Mouse (Mus musculus) heart, embryonic 16.5 days (tissue): ENCODE results near the gene Reps2. TPM values are rescaled to one million over a fixed set of nuclear protein-coding genes. Genes with fewer than 3 reads are reported as not detected.

Experiments
- ATAC-seq: fragments of 200-750 bp; cut with Nextera tagmentation; replicated peaks from 2 replicates; pipeline ENCODE4 v1.8.0; 2017; ENCODE audit warnings: moderate number of reproducible peaks; ENCODE audit not compliant: insufficient read depth, low FRiP score; ENCODE audit errors: extremely low read depth
- H3K27ac ChIP-seq: fragments of 300-500 bp; sonication (generic); 2 replicates; pipeline ENCODE4 v1.5.1; 2014; ENCODE audit warnings: mild to moderate bottlenecking, low read length, control low read depth, moderate library complexity
- H3K27me3 ChIP-seq: fragments of 300-500 bp; sonication (generic); 2 replicates; pipeline ENCODE4 v1.6.1; 2014; ENCODE audit warnings: low read length, mixed read lengths; ENCODE audit not compliant: control insufficient read depth, insufficient read depth
- H3K36me3 ChIP-seq: fragments of 300-500 bp; sonication (generic); 2 replicates; pipeline ENCODE4 v1.6.1; 2014; ENCODE audit not compliant: control insufficient read depth, insufficient read depth
- H3K4me1 ChIP-seq: fragments of 300-500 bp; sonication (generic); 2 replicates; pipeline ENCODE4 v1.6.1; 2014; ENCODE audit warnings: low read length, mixed read lengths; ENCODE audit not compliant: control insufficient read depth, insufficient read depth
- H3K4me2 ChIP-seq: fragments of 300-500 bp; sonication (generic); 2 replicates; pipeline ENCODE4 v1.6.1; 2014; ENCODE audit warnings: low read depth, mild to moderate bottlenecking, control low read depth, low read length
- H3K4me3 ChIP-seq: fragments of 300-500 bp; sonication (generic); 2 replicates; pipeline ENCODE4 v1.5.1; 2014; ENCODE audit warnings: mild to moderate bottlenecking, control low read depth, low read length
- H3K9ac ChIP-seq: fragments of 300-500 bp; sonication (generic); 2 replicates; pipeline ENCODE4 v1.6.1; 2014; ENCODE audit warnings: low read length, control low read depth
- H3K9me3 ChIP-seq: fragments of 300-500 bp; sonication (generic); replicated peaks from 2 replicates; pipeline ENCODE4 v1.6.1; 2016; ENCODE audit warnings: low read length; ENCODE audit not compliant: control insufficient read depth
- WGBS: fragments of 180-500 bp; shearing (Covaris S2); extraction: QIAGEN DNeasy Blood & Tissue Kit; methylation state at CpG from one replicate; pipeline ENCODE4 v1.1.7; 2014; 5-methylcytosine and 5-hydroxymethylcytosine counted together
- polyA plus RNA-seq: library from polyadenylated mRNA; unstranded; fragments of >200 nt; fragmentation: Nextera tagmentation; extraction: Ambion mirVana; gene quantifications from 2 replicates; pipeline ENCODE4 v1.2.1, GENCODE M21; 2015

Gene Reps2
- polyA plus RNA-seq, 1 experiment from 2014 or later = 0.18 TPM

DNA sequence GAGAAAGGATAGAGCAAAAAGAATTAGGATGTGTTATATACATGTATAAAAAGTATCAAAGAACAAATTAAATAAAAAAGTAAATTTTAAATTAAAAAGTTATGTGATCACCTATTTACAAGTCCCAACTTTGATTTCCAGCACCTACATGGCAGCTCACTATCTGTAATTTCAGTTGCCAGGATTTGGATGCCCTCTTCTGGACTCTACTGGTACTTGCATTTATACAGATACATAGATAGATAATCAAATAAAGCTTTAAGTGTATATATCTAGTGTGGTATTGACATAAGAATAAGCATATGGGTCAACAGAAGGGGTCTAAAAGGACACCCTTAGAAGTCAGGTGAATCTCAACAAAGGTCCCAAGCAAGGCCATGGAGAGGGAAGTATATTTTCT, 155.7 kb downstream of the Reps2 start:
- H3K4me2 ChIP-seq = no peak overlapping the region
- H3K9ac ChIP-seq = no peak overlapping the region
- no peak overlapping the region for H3K4me3 ChIP-seq
- H3K36me3 ChIP-seq = no peaks in the 10 kb centered on the region
- H3K27me3 ChIP-seq = no peaks in the 10 kb centered on the region
- H3K27ac ChIP-seq = no peak overlapping the region
- H3K9me3 ChIP-seq = no peaks in the 10 kb centered on the region
- no peak for ATAC-seq
- no peaks in the 10 kb centered on the region for H3K4me1 ChIP-seq

DNA sequence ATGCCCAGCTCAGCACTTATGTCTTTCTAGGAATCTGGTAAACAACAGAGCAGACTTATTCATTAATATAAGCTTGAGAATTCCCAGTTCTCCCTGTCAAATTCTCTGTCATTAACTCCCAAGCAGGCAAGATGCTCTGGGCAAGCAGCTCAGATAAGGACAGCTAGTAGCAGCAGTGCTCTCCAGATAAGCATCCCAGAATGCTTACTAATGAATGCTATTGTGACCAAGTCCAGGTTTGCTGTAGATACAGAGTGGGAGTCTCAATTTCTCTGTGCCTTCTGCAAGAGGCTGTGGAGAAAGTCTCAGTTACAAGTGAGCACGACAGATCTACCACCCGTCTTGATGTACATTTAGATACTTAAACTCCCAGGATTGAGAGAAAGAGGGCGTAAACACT, 173.2 kb downstream of the Reps2 start:
- H3K4me2 ChIP-seq = no peak overlapping the region
- H3K4me3 ChIP-seq = no peak overlapping the region
- no peak overlapping the region for H3K27ac ChIP-seq
- no peaks in the 10 kb centered on the region for H3K27me3 ChIP-seq
- H3K36me3 ChIP-seq = no peaks in the 10 kb centered on the region
- no peaks in the 10 kb centered on the region for H3K4me1 ChIP-seq
- ATAC-seq = no peak
- no peaks in the 10 kb centered on the region for H3K9me3 ChIP-seq
- WGBS = 58% methylated on average over 3 of the region's 3 CpGs
- H3K9ac ChIP-seq = no peak overlapping the region

DNA sequence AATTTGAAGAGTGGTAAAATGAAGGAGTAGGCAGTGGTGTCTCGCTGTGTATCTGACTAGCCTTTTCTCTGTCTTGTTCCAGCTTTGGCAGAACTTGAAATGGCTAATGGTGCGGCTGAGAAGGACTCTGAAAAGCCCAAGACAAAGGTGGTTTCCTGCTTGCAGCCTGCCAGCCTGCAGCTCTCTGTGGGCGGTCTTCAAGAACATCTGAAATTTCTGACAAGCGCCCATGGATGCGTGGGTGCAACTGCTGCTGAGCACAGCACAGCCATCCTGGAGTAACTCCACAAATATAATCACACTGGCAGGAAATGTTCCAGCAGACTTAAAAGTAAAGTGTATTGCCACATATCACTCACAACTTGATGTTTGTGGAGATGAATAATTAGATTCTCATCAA, 181.3 kb downstream of the Reps2 start:
- no peak overlapping the region for H3K27ac ChIP-seq
- 57% methylated on average over 5 of the region's 5 CpGs for WGBS
- no peaks in the 10 kb centered on the region for H3K27me3 ChIP-seq
- H3K9me3 ChIP-seq = no peaks in the 10 kb centered on the region
- H3K4me3 ChIP-seq = no peak overlapping the region
- no peaks in the 10 kb centered on the region for H3K4me1 ChIP-seq
- H3K4me2 ChIP-seq = no peak overlapping the region
- H3K9ac ChIP-seq = no peak overlapping the region
- no peaks in the 10 kb centered on the region for H3K36me3 ChIP-seq
- no peak for ATAC-seq

DNA sequence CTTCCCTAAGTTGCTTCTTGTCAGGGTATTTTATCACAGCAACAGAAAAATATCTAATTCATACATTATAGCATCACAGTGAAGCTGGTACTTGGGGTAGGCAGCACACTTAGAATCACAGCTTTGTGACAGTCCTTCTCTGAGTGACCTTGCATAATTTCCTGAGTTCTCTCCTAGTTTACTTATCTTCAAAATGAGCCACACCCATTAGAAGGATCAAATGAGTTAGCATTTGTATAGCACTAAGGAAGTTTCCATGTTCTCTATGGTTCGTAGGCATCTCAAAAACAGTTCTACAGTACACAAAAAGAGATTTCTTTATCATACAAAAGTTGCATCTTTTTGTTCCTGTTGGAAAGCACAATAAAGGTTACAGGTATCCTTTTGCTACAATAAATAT, 187.0 kb downstream of the Reps2 start:
- H3K4me2 ChIP-seq = no peak overlapping the region
- no peaks in the 10 kb centered on the region for H3K9me3 ChIP-seq
- H3K4me1 ChIP-seq = no peaks in the 10 kb centered on the region
- H3K9ac ChIP-seq = no peak overlapping the region
- 81% methylated on average over 1 of the region's 1 CpGs for WGBS
- no peak for ATAC-seq
- no peaks in the 10 kb centered on the region for H3K36me3 ChIP-seq
- no peak overlapping the region for H3K27ac ChIP-seq
- H3K27me3 ChIP-seq = 0 out of 2 replicates have a peak, but pooled peaks cover 2% of the 10 kb centered on the region
- H3K4me3 ChIP-seq = no peak overlapping the region

DNA sequence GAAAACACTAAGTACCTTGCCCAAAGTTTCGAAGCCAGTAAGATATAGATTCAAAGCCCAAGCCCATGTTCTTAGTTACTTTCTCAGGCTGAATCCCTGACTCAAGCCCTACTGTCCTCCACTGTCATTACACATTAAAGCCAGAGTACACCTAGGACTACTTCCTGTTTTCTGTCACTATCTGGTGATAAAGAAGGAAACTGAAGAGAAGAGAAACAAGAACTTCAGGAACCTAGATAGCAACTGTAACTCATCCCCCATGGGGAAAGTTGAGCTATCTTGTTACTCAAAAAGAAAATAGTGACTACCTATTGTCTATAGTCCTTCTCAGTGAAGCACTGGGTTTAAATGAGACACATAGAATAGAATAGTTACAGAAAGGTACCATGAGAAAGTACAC, 188.1 kb downstream of the Reps2 start:
- Histone ChIP-seq H3K27ac (no peak overlapping the region), H3K27me3 (0 out of 2 replicates have a peak, but pooled peaks cover 2% of the 10 kb centered on the region), H3K4me2 (no peak overlapping the region), H3K9me3 (no peaks in the 10 kb centered on the region), H3K4me1 (no peaks in the 10 kb centered on the region), H3K9ac (no peak overlapping the region), H3K4me3 (no peak overlapping the region), H3K36me3 (no peaks in the 10 kb centered on the region)
- 68% methylated on average over 1 of the region's 1 CpGs for WGBS
- no peak for ATAC-seq

DNA sequence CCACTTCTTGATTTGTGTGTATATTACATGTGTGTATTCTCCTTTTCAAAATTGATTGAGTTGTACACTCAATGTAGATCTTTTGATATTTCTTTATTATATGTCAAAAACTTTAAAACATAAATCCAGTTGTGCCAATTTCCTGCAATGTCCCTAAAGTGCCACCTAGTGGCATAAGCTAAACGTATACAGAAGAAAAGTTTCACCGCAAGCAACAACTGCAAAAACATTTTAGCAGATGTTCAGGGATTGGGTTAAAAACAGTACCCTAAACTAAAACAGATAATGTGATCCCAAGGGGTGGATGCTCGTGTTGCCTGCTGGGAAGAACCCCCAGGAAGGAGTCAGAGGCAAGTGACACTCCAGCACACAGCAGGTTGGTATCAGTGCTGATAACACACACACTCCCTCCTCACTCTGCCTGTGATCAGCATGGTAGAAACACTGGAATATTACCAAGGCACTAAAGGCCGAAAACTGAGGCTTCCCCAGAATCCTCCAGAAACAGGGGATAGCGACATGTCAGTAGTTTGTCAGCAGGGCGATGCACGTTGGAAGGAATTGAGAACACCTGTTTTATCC, 189.5 kb downstream of the Reps2 start:
- Histone ChIP-seq H3K27me3 (0 out of 2 replicates have a peak, but pooled peaks cover 2% of the 10 kb centered on the region), H3K27ac (no peak overlapping the region), H3K4me3 (no peak overlapping the region), H3K9ac (no peak overlapping the region), H3K4me2 (no peak overlapping the region), H3K36me3 (no peaks in the 10 kb centered on the region), H3K4me1 (no peaks in the 10 kb centered on the region), H3K9me3 (no peaks in the 10 kb centered on the region)
- no peak for ATAC-seq
- WGBS = 46% methylated on average over 7 of the region's 7 CpGs

DNA sequence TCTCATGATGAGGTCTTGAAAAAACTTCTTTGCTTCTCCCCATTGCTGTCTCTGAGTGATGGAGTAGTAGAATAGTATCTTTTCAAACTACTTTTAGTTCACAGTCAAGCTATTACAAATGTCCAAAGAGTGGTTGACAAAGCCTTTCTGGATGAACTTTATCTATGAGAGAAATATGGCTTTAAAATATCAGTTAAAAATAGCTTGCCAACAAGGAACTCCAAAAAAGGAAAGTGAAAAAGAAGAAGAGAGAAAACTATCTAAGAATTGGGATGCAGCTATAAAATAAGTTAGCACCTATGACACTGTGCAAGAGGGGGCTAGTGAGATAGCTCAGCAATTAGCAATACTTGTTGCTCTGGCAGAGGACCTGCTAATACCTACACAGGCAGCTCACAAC, 190.8 kb downstream of the Reps2 start:
- Histone ChIP-seq H3K27ac (no peak overlapping the region), H3K9ac (no peak overlapping the region), H3K4me1 (no peaks in the 10 kb centered on the region), H3K9me3 (no peaks in the 10 kb centered on the region), H3K36me3 (no peaks in the 10 kb centered on the region), H3K27me3 (0 out of 2 replicates have a peak, but pooled peaks cover 2% of the 10 kb centered on the region), H3K4me3 (no peak overlapping the region), H3K4me2 (no peak overlapping the region)
- no peak for ATAC-seq

DNA sequence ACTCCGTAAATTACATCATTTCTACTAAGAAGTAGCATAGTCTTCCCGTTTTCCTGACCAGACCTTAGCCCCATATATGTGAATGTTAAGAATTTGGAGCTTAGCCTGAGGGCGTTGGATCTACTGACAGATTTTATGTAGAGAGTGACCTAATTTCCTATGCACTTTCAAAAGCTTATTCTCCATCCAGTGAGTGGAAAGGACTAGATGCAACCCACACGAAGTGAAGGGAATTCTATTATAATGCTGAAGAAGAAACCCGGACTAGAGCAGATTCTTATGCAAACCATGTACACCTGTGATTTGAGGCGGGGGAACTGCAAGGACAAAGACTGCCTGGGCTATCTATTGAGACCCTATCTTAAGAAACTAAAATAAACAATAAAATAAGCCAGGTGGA, 195.5 kb downstream of the Reps2 start:
- H3K27ac ChIP-seq = no peak overlapping the region
- H3K4me1 ChIP-seq = no peaks in the 10 kb centered on the region
- H3K9me3 ChIP-seq = no peaks in the 10 kb centered on the region
- peaks cover 2% of the 10 kb centered on the region; the same call in 1 of the 2 replicates for H3K27me3 ChIP-seq
- H3K4me3 ChIP-seq = no peak overlapping the region
- no peaks in the 10 kb centered on the region for H3K36me3 ChIP-seq
- WGBS = 66% methylated on average over 6 of the region's 6 CpGs
- no peak for ATAC-seq
- no peak overlapping the region for H3K4me2 ChIP-seq
- H3K9ac ChIP-seq = no peak overlapping the region

DNA sequence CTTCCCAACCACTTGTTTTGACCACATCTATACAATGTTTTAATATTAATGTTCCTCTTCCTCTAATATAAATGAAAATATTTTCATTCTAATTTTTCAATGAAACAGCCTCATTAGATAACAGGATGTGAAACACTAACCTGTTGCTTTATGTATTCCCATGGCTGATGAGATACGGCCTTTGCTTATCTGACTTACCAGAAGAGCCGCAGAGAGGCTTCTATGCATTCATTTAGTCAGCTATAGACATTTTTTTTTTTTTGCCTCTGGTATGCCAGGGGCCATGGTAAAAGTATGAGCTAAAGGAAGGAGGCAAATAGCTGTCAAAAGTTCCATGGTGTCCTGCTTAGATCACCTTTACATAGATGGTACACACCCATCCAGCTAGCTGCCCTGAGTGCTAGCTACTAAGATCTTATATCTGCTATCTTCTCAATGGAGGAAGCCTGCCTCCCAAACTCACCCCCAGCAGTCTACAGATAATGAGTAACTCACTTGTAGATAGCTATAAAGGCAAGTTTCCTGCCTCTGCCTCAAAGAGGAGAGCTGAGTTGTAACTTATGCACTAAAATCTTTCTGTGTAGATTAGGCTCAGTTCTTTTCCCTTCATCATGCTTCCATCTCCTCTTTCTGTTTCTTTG, 196.7 kb downstream of the Reps2 start:
- no peak overlapping the region for H3K4me2 ChIP-seq
- H3K9ac ChIP-seq = no peak overlapping the region
- ATAC-seq = no peak
- peaks cover 2% of the 10 kb centered on the region; the same call in 1 of the 2 replicates for H3K27me3 ChIP-seq
- no peak overlapping the region for H3K4me3 ChIP-seq
- H3K9me3 ChIP-seq = no peaks in the 10 kb centered on the region
- WGBS = 78% methylated on average over 2 of the region's 2 CpGs
- H3K36me3 ChIP-seq = no peaks in the 10 kb centered on the region
- H3K27ac ChIP-seq = no peak overlapping the region
- no peaks in the 10 kb centered on the region for H3K4me1 ChIP-seq
